Mouse (Mus musculus) heart, adult 18-20 months (tissue): ENCODE measurements around the gene Actr3b. TPM values are rescaled to one million over a fixed set of nuclear protein-coding genes. Genes with fewer than 3 reads are reported as not detected.

Experiments used
- DNase-seq, 2 experiments: peaks; one replicate each; pipeline ENCODE4 v3.0.0; 2021 to 2022; ENCODE audit warnings: mixed read lengths in 1 of 2
- total RNA-seq, 2 experiments: library from RNA; stranded (reverse); gene quantifications; 2 replicates each; pipeline ENCODE4 v1.2.3; 2021

The Actr3b gene
- total RNA-seq, 2 experiments from 2014 or later = 41.9 to 47.6 TPM

- no peak for DNase-seq
These were observed 130.1 kb downstream of the Actr3b start for GRCm38 (mm10) chr5:25889746-25890382.

- DNase-seq = peak; percentile 38 to 67
These were observed 131.5 kb downstream of the Actr3b start for GRCm38 (mm10) chr5:25891321-25891720.

Other genes starting within 250 kb of the Actr3b start
- gene Cct8l1, start 243.9 kb upstream of the Actr3b start, total RNA-seq = under 1 TPM in 1 of 2 experiments, not detected in 1; 0.13 TPM
- gene Xrcc2, start 54.2 kb upstream of the Actr3b start, total RNA-seq = 1 to 10 TPM; 5.6 to 6.2 TPM
- gene Gm21663, start 182.4 kb downstream of the Actr3b start, total RNA-seq = not detected
- not detected for gene Gm21671, start 194.4 kb downstream of the Actr3b start, total RNA-seq
- gene Gm21680, start 212.7 kb downstream of the Actr3b start, total RNA-seq = not detected
- gene Gm21698, start 228.7 kb downstream of the Actr3b start, total RNA-seq = not detected
- gene Gm1979, start 244.8 kb downstream of the Actr3b start, total RNA-seq = under 1 TPM in 1 of 2 experiments, not detected in 1; 0.15 TPM